Mouse (Mus musculus) frontal cortex, postnatal 14 days (tissue): ENCODE measurements around the gene Igf2bp2.

Experiments
- DNase-seq, 2 experiments: peaks; one replicate each; pipeline ENCODE4 v3.0.0; 2022; ENCODE audit warnings: low spot score in 2 of 2

The Igf2bp2 gene

GRCm38 (mm10) chr16:22106012-22106584 is 57.0 kb downstream of the Igf2bp2 start:
- no peak for DNase-seq

- DNase-seq = no peak
Observed at GRCm38 (mm10) chr16:22100067-22100466, 63.0 kb downstream of the Igf2bp2 start.

- DNase-seq = no peak
Observed at GRCm38 (mm10) chr16:22097659-22098058, 65.4 kb downstream of the Igf2bp2 start.

- no peak for DNase-seq
Observed at GRCm38 (mm10) chr16:22095751-22096150, 67.3 kb downstream of the Igf2bp2 start.

- no peak for DNase-seq
Observed at GRCm38 (mm10) chr16:22091255-22091783, 71.8 kb downstream of the Igf2bp2 start.

GRCm38 (mm10) chr16:22085411-22085810 is 77.7 kb downstream of the Igf2bp2 start:
- DNase-seq = no peak

GRCm38 (mm10) chr16:22080125-22080710 is 82.9 kb downstream of the Igf2bp2 start:
- no peak for DNase-seq

GRCm38 (mm10) chr16:22076620-22076941 is 86.5 kb downstream of the Igf2bp2 start:
- DNase-seq = no peak

- no peak for DNase-seq
Observed at GRCm38 (mm10) chr16:22075829-22076619, 87.1 kb downstream of the Igf2bp2 start.

- DNase-seq = no peak
Observed at GRCm38 (mm10) chr16:22075067-22075466, 88.0 kb downstream of the Igf2bp2 start.

- no peak for DNase-seq
Observed at GRCm38 (mm10) chr16:22071361-22071760, 91.7 kb downstream of the Igf2bp2 start.

GRCm38 (mm10) chr16:22067406-22067805 is 95.7 kb downstream of the Igf2bp2 start:
- no peak for DNase-seq

GRCm38 (mm10) chr16:22065536-22065935 is 97.6 kb downstream of the Igf2bp2 start:
- no peak for DNase-seq

- DNase-seq = no peak
Observed at GRCm38 (mm10) chr16:22062284-22062683, 100.8 kb downstream of the Igf2bp2 start.

- no peak for DNase-seq
Observed at GRCm38 (mm10) chr16:22061555-22062160, 101.4 kb downstream of the Igf2bp2 start.

GRCm38 (mm10) chr16:22060416-22060815 is 102.7 kb downstream of the Igf2bp2 start:
- no peak for DNase-seq

GRCm38 (mm10) chr16:22058871-22059270 is 104.2 kb downstream of the Igf2bp2 start:
- DNase-seq = no peak

GRCm38 (mm10) chr16:22057498-22057897 is 105.6 kb downstream of the Igf2bp2 start:
- DNase-seq = no peak

- no peak for DNase-seq
Observed at GRCm38 (mm10) chr16:22053411-22053810, 109.7 kb downstream of the Igf2bp2 start.

GRCm38 (mm10) chr16:22046739-22047366 is 116.2 kb downstream of the Igf2bp2 start:
- no peak for DNase-seq

- DNase-seq = no peak
Observed at GRCm38 (mm10) chr16:22045930-22046329, 117.2 kb downstream of the Igf2bp2 start.

GRCm38 (mm10) chr16:22043830-22044229 is 119.3 kb downstream of the Igf2bp2 start:
- DNase-seq = no peak
